Mouse (Mus musculus): ENCODE data around the gene Rpp21. TPM values are rescaled to one million over a fixed set of nuclear protein-coding genes. Genes with fewer than 3 reads are reported as not detected.

Gene Rpp21
- total RNA-seq (2015; ENCODE audit: low replicate concordance) (12.3 and 23.6 TPM in 2 replicates), total RNA-seq (2017; ENCODE audit: low replicate concordance) (4.8 and 5.4 TPM in 2 replicates)

DNA sequence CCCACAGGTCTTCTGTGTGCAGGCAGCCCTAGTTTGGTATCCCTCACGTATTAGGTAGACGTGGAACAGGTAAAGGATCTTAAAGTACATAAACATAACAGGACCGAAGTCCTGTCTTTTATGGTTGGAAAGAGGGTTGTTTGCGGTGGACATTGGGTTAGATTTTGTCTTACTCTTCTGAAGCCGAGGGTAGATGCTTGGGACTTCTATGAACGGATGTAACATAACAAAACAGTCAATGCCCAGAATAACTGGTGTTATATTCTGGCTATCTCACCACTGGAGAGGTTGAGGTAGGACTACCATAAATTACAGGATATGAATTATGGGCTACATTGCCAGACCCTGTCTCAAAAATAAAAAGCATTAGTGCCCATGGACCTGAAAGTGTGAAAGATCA is at the start of gene Rpp21:
Gene Rpp21 (minus strand): TSS at position 101 of the 400 bp plus-strand sequence.
- ATAC-seq (replicated peaks; ENCODE audit: low FRiP score, poor library complexity, severe bottlenecking): 0 out of 2 replicates have a peak, but pooled peaks have one; percentile 6

DNA sequence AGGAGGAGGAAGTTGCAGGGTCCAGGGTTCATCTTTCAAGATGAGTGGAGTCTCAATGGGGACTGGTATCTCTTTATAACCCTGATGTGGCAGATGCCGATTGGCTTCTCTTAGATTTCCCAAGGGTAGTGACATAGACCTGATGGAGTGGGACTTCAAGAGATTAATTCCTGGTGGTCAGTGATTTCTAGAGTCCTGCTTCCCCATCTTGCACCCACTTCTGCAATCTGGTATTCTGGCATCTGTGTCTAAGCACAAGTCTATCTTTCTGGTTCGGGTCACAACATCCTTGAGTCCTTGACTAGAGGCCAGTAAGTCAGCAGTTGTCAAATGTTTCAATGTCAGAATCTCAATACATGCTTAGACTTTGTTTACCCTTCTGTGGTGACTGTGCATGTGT is 28.5 kb upstream of the Rpp21 start, which contains the start of gene H2-M10.2:
Gene H2-M10.2 (minus strand): TSS at position 101 of the 400 bp plus-strand sequence.
- no peak for ATAC-seq (replicated peaks; ENCODE audit: low FRiP score, poor library complexity, severe bottlenecking)

DNA sequence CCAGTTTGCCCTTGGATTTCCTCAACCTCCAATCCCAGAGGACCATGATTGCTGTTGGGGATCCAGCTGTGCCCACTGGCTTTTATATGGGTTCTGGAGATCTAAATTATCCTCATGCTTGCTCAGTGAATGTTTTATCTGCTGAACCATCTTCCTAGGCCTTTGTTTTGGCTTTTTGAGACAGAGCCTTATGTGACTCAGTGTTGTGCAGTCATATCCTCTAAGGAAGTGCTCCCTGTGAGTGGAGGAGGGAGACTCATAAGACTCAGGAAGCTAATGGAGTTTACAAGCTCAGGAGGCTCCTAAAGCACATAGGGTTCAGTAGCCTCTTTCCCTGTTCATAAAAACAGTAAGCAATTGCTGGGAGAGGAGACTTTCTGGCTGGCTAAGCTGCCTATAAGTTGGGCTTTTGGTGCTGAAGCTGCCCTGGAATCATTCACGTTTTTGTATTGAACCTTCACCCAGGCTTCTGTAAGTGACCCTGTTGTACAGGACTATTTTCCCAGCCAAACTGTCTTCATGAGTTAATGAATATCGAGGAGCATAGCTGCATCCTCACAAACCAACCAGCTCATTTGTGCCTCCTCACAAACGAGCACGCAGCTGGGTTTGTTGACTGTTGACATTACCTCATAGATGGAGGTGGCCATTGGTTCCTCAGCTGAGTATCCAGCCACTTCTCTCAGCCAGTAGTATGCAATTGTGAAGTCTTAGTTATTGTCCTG is 23.8 kb upstream of the Rpp21 start:
- no peak for ATAC-seq (replicated peaks; ENCODE audit: low FRiP score, poor library complexity, severe bottlenecking)

DNA sequence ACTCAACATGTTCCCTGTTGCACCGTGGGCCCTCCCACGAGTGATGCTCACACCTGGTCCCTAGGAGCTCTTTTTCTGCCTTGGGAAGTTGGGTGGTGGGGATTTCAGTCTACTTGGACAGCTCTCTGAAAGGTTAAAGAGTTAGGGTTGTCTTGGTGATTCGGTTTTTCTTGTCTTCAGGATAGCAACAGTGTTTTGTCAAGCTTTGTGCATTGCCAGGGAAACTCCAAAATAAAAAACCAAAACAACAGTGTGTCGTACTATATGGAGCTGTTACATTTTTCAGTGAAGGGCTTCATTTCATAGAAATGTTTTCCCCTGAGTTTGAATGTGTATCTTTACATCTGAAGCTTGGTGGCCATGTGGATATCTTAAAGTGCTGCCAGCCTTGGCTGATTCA is 16.9 kb upstream of the Rpp21 start:
- no peak for ATAC-seq (replicated peaks; ENCODE audit: low FRiP score, poor library complexity, severe bottlenecking)

DNA sequence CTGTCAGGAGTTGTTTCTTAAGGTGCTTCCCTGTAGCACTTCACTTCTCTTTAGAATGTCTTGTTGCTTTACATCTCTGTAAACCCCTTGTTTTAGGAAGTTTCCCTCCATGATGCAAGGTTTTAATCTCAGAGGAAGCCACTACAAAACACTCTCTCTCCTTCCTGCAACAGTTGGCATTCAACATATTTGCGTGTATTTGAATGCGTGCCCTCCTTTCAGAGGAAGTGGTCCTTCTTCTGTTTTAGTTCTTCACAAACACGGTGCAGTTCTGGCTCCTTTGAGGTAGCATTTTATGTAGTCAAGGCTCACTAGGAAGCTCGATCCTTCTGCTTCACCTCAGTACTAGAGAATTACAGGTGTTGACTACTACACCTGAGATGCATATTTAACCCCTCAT is 15.9 kb upstream of the Rpp21 start:
- no peak for ATAC-seq (replicated peaks; ENCODE audit: low FRiP score, poor library complexity, severe bottlenecking)

DNA sequence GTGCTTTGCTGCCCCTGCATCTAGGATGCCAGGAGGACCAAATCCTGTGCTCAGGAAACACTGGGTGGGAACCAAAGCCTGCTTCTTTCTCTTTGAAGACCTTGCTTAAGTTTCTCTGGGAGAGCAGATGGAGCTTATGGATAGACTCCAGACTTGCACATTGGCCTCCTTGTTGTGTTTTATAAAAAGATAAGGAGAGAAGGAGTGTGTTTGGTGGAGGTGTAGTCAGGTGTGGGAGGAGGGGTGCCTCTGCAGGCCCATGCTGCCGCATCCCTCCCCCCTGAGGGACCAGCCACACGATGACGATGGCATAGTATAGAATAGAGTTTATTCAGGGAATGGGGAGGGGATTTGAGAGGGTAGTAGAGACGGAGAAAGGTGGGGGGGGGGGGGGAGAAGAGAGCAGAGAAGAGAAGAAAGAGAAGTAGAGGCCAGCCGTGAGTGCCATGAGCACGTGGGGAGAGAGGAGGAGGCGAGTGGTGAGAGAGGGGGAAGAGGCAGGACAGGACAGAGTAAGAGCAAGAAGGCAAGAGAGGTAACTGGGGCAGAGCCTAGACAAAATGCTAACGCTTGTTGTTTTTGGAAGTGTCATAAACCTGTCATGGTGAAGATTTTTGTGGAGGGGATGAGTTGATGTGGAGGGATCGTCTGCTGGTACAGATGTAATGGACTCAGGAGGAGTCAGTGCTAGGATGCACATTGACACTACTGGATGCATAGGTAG is 14.9 kb upstream of the Rpp21 start:
- ATAC-seq (replicated peaks; ENCODE audit: low FRiP score, poor library complexity, severe bottlenecking): no peak

DNA sequence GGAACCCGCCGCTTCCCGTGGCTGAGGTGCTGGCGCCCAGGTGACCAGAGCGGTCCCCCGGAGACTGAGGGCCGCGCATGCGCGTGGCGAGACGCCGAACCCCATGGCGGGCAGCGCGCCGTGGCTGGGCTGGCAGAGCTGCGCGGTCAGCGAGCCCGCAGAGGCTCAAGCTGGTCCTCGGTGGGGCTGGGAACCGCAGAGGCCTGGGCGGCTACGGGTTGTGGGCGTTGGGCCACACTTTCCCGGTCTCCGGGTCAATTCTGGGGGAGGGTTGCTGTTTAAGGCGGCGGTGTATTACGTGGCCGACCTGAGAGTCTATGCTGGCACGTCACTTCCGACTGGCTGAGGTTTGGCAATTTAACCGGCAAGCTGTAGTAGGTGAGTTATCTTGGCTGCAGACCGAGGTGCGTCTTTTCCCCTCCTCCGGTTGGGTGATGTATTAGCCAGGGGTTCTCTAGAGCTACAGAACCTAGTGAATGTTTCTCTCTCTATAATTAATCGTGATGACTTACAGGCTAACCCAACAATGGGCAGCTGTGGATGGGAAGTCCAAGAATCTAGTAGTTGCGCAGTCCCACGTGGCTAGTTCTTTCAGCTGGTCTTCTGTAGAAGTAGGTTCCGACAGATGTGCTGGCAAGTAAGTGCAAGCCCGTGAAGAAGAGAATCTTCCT is 13.9 kb upstream of the Rpp21 start, which contains the start of gene Trim39:
Gene Trim39 (minus strand): TSS at position 662 of the 671 bp plus-strand sequence.
- peak; percentile 78 for ATAC-seq (replicated peaks; ENCODE audit: low FRiP score, poor library complexity, severe bottlenecking)

DNA sequence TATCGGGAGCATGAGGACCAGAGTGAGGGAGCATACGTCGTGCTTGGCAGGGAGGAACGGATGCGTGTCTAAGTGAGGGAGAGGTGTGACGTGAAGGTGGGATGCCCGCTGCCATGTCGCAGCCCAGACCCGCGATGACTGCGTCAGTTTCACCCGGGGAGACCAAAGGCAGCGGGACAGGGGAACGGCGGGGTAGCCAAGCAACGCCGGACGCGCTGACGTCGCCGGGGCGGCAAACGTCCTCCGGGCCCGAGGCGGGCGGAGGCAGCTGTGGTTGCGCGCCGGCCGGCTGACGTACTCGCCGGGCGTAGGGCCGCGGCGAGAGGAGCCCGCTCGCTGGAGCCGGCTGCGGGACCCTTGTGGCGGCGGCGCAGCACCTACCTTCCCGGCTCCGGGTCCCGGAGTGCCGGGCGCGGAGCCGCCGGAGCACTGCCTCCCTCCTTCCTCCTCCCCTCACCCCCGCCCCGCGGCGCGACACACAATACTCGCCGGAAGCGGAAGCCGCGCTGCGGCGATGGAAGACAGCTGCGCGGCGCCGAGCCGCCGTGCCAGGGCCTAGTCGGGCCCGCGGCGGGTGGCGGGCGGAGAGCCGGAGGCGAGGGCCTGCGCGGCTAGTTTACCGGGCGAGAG is 13.2 kb upstream of the Rpp21 start:
- ATAC-seq (replicated peaks; ENCODE audit: low FRiP score, poor library complexity, severe bottlenecking): peak; percentile 88

DNA sequence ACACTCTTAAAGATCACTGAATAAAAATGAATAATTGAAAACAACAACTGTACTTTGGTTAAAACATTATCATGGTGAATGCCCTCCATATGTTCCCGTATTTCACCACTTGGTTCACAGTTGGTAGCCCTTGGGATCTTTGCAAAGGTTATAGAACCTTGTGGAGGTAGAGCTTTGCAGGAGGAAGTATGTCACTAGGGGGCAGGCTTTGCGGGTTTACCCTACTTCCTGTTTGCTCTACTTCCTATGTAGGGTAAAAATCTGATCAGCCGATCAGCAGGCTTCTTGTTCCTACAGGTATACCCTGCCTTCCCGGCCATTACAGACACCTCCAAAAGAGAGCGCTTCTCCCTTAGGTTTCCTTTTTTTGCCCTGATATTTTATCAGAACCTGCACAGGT is 8.0 kb upstream of the Rpp21 start:
- ATAC-seq (replicated peaks; ENCODE audit: low FRiP score, poor library complexity, severe bottlenecking): no peak

DNA sequence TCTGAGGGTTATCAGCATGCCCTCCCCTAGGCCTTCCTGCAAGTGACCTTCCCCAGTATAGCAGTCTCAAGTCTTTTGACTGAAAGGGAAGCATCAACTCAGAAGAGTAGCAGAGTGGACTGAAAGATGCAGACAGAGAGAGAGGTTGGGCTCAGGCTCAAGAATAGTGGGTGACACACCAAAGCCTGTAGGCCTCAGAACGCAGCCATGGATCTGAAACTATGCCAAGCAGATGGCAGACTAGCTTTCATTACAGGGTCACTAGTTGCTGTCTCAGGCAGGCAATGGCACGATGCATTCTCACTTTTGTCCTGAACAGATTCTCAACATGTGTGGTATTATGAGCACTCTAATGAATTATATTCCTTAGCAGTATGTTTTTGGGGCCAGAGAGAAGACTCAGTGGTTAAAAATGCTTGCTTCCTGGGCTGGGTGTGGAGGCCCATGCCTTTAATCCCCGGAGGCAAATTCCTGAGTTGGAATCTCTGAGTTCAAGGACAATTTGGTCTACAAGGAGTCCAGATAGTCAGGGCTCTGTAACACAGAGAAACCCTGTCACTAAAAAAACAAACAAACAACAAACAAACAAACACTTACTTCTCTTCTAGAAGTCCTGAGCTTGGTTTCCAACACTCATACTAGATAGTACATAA is 6.5 kb upstream of the Rpp21 start:
- ATAC-seq (replicated peaks; ENCODE audit: low FRiP score, poor library complexity, severe bottlenecking): no peak

DNA sequence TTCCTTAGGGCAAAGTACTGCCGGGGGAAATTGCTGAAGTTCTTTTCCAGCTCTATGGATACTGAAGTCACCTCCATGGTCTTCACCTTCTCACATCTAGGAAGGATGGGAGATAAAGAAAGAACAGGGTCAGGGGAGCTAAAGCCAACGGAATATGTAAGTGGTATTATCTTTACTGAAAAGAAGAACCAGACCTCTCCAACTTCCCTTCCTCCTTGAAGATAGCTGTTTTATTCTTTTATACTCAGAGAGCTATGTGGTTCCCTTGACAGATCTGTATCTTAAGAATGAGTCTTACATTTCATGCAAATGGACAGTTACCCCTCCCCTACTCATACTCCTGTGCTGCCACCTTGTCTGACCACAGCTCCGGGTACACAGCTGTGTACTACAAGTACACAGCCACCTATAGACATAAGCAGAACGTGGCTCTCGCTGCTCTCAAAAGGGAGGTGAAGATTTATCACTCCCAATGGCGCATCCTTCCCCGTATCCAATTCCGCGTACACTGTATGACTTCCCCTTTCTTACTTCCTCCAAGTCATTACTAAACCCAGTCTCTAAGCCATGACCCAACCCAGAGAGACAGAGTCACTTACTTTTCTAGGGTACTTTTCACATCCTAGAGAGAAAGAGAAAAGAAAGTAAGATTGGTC is 3.8 kb upstream of the Rpp21 start:
- no peak for ATAC-seq (replicated peaks; ENCODE audit: low FRiP score, poor library complexity, severe bottlenecking)

DNA sequence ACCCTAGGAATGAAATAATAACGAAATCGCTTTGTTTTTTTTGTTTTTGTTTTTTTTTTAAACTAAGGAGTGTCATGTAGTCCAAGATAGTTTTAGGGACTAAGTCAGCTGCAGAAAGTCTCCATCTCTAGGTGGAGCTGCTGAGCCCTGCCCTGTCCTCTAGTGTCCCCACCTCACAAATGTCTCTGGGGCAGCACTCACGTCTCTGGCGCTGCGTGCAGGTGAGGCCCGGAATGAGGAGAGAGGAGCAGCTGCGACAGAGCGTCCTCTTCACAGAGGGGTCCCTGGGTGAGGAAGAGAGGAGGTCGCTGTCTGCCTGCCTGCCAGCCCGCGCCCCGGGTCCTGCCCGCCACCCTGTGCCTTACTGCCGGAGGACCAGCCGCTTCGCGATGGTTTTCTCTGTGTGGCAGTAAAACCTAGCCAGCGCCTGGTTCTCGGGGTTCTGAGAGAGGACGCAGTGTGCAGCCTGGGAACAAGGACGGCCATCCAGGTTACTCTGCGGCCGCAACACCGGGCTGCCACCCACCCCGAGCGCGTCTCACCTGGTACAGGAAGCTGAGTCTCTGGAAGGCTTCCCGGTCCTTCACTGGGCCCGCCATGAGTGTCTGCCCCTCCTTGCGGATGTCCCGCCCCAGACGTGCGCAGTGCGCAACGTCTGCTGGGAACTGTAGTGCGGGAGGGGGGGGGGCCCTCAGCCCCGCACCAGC is 475 bp downstream of the Rpp21 start:
- peak; percentile 91 for ATAC-seq (replicated peaks; ENCODE audit: low FRiP score, poor library complexity, severe bottlenecking)

DNA sequence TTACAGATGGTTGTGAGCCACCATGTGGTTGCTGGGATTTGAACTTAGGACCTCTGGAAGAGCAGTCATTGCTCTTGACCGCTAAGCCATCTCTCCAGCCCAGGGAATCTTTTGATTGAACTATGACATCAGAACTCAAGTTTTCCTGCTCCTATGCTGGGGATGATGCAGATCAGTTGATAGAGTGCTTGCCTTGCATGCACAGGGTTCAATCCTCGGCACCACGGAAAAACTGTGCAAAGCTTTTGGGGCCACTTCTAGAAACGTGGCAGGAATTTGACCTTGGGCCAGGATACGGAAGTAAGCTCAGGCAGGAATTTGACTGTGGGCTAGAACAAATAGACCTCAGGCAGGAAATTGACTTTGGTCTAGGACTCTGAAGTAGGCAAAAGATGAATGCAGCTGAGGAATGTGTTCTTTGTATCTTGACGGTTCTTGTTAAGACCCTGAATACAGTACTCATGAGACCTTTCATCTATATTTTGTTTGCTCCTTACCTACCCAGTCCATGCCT is 4.7 kb downstream of the Rpp21 start:
- ATAC-seq (replicated peaks; ENCODE audit: low FRiP score, poor library complexity, severe bottlenecking): no peak

DNA sequence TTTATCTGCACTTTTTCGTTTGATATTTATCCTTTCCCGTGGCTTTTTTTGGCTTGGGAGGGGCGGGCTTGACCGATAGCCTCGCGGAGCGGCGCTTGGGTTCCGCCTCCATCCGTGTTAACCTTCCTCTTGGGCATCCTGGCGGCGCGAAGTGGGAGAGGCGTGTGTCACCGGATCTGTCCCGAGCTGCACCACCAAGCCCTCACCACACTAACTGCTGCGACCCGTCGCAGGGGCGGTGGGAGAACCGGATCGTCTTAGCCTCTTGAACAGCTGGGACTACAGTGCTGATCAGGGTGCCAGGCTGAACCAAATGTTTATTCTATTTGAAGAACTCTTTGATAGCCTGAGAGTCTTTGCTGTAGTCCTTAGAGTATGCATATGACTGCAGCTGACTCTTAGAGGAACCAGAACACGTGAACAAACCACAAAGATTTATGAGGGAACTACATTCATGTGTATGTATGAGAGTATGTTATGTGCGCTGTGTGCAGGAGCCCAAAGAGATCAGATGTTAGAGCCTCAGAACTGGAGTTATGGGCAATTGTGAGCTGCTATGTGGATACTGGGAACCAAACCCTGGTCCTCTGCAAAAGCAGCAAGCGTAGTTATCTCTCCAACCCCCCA is 5.5 kb downstream of the Rpp21 start:
- no peak for ATAC-seq (replicated peaks; ENCODE audit: low FRiP score, poor library complexity, severe bottlenecking)

DNA sequence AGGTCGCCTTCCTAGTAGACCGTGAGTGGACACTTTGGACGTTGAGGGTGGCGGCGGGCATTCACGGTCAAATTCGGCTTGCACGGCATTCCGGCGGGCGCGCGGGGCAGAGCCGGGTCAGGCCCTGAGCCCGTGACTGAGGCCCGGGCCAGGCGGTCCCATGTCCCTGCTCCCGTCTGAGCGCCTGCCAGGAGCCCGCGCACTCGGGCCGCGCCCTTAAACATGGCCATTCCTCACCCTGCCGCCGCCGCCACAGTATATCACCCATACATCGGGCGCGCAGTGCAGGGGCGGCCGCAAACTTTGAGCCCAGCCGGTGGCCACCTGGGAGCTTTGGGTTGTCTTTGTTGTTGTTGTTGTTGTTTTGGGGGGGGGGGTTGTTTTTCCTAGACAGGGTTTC is 9.0 kb downstream of the Rpp21 start:
- ATAC-seq (replicated peaks; ENCODE audit: low FRiP score, poor library complexity, severe bottlenecking): no peak

DNA sequence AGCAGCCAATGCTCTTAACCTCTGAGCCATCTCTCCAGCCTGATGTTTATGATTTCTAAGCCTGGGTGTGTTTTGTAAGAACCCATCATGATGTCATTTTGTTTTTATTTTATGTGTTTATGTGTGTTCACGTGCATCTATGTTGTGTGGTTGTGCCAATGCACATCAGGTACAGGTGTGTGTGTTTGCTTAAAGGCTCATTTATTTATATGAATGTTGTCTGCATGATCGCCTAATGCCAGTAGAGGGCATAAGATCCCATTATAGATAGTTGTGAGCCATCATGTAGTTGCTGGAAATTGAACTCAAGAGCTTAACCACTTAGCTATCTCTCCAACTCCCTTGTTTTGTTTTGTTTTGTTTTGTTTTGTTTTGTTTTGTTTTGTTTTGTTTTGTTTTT is 12.1 kb downstream of the Rpp21 start:
- no peak for ATAC-seq (replicated peaks; ENCODE audit: low FRiP score, poor library complexity, severe bottlenecking)

DNA sequence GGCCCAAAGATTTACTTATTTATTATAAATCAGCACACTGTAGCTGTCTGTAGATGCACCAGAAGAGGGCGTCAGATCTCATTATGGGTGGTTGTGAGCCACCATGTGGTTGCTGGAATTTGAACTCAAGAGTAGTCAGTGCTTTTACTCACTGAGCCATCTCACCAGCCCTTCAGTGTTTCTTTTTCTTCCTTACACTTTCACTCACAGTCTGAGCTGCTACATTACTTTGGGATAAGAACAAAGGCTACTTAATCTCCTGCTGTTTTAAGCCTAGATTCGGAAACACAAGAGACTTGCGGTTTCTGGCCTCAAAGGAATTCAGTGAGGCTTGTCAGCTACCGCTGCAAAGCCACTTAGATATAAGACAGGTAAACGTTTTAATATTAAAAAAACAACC is 13.8 kb downstream of the Rpp21 start:
- no peak for ATAC-seq (replicated peaks; ENCODE audit: low FRiP score, poor library complexity, severe bottlenecking)

DNA sequence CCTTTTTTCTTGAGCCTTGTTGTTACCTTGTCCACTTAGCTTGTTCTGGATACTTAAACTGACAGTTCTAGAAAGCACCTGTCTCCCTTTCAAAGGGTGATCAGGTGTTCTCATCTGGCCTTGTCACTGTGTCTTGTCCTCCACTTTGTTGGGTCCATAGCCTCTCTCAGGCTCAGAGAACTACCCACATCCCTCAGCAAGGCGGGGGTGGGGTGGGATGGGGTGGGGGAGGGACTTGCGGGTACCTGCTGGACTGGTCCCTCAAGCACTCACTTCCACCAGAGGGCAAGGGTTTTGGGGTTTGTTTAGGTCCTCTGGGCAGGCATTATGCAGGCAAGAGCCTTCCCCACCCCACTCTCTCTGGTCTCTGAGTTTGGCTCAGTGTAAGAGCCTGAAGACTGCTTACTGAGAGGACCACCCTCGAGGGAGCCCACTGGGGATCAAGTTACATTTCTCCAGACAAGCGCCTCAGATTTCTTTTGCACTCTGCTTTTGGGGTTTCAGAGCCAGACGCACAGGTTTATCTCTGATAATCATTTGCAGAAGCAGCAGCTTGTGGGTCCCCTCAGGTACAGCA is 17.1 kb downstream of the Rpp21 start:
- no peak for ATAC-seq (replicated peaks; ENCODE audit: low FRiP score, poor library complexity, severe bottlenecking)

Measured in erythroblast, adult 5-6 weeks (primary cell).